Mouse (Mus musculus) left cerebral cortex, adult 9 months (tissue): ENCODE measurements around the gene Dhrs2.

Experiments
- DNase-seq, 2 experiments: peaks; one replicate each; pipeline ENCODE4 v3.0.0; 2022; ENCODE audit warnings: low spot score in 2 of 2

The Dhrs2 gene

DNA sequence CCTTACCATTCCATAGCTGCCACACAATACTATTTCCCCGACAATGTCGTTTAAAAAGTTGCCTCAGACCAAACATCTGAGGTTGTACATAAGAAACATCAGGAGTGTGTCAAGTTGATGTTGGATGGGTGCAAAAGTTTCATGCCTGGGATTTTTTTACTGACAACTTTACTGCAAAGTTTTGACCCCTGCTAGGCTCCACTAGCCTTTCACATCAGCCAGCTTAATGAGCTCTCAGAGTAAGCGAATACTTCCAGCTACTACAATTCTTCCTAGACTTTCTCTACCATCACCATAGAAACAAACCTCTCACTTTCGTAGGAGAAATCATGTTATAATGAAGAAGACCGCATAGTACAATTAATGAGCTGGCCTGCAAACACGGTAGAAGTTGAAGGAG is 26.5 kb downstream of the Dhrs2 start:
- no peak for DNase-seq

DNA sequence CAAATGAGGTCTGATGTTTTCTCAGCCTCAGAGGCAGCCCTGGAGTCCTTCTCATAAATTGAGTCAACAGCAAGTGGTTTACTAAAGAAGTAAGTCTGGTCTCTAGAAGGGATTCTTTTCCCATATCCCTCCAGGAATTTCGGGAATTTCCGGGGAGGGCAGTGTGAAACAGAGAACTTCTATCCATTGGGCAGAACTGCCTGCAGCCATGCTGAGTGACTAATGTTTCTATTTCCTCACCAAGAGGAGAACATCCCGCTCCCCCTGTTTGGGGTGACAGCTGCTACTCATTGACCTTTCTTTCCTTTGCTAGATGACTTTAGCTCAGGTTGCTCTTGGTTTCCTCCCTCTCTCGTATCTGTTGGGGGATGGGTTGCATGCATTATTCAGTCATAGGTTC is 31.8 kb downstream of the Dhrs2 start:
- no peak for DNase-seq

DNA sequence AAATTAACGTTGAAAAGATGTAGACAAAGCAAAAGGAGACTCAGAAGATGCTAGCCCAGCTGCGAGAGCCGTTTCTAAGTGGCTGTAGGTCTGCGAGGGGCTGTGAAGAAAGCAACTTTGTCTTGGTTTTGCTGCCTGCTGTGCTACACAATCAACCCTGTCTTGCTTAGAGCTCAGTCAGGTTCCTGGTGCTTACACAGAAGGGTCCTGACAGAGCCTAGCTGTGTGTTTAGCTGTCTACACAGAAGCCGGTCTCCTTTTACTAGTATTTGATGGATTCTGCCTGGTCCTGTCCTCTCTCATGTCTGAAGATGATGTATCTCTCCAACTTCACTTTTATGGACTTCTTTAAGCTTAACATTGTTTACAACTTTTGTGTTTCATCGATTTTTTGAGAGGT is 33.6 kb downstream of the Dhrs2 start:
- DNase-seq, result no peak

DNA sequence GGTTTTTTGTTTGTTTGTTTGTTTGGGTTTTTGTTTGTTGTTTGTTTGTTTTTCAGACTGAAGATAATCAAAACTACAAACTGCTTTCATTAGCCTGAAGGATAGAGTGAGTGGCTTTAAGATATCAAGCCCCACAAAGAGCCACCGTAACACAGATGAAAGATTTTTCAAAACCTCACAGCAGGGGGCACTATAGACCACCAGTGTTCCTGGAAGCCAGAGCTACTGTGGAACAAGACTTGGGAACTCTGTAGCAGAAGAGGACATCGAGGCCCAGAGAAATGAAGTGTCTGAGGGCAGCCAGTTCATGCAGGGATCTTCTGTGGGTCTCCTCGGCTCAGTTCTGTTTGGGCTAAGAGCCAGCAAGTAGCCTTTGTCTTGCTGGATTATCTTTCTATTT is 49.4 kb downstream of the Dhrs2 start:
- DNase-seq, result peak; percentile 11 to 86

DNA sequence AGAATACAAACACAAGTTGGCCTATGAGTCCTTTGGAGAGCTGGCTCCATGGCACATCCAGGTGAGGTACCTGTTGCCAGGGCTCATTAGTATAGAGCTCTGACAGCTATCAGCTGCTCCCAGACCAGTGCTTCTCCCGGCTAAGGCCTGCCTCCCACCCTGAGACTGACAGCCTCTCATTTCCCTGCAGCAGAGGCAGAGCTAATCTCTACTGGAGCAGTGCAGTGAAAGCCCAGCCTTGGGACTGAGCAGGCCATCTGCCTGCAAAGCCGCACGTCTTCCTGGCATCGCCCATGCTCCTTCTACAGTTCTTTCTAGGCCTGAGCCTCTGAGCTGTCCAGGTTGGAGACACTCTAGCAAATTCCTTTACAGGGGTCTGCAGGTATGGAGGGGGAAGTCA is 51.2 kb downstream of the Dhrs2 start:
- DNase-seq, result no peak

DNA sequence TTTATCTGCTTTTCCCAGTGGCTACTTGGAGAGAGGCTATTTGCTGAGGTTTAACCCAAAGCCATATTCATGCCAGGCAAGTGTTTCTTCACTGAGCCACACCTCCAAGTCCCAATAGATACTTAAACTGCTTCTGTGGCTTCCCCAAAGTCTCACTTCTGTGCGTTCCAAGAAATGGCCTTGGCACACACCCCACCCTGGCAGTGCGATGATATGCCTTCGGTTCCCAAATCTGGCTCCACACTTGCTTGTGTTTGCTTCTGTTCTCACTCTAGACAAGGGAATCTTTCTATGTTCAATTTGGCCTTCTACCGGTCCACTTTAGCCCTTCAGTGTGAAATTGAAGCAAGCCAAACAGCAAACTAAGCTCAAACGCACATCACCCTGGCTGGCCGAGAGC is 53.0 kb downstream of the Dhrs2 start:
- peak in 1 of 2 experiments; percentile 13 for DNase-seq

DNA sequence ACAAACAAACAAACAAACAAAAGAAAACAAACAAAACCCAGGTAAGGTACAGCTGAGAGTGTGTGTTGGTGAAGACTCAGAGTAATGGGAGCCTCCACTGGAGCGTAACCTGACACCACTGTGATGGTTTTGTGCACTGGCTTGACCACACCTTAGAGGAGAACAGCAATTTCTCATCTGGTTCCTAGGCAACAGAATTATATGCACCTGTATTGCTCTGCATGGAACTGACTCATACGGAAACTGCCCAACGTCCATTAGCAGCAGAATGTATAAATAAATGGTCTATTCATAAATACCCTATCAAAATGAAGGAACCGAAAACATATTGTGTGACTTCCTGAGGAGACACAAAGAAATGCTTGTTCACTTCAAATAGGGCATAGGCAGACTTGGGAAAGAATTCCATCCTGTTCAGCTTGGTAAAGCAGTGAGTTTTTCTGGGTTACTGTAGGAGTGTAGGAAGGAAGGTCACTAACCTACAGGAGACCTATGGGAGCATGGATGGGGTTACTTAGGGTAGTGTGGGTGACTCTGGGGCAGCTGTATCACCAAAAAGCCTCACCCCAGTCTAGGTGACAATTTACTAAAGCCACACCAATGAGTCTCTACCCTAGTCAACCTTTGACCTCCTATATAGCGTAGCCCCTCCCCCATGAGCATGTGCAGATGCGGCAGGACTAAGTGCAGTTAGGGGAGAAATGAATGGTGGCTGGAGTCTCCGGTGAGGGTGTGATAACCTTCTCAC is 57.7 kb downstream of the Dhrs2 start:
- DNase-seq, result no peak
